Mouse (Mus musculus) midbrain, postnatal 0 days (tissue): ENCODE data around the gene Col27a1. TPM values are rescaled to one million over a fixed set of nuclear protein-coding genes. Genes with fewer than 3 reads are reported as not detected.

Source experiments
- ATAC-seq: fragments of 200-750 bp; cut with Nextera tagmentation; 2 replicates; pipeline ENCODE4 v1.8.0; 2017; ENCODE audit warnings: moderate number of reproducible peaks, mild to moderate bottlenecking, moderate TSS enrichment, moderate library complexity; ENCODE audit not compliant: low FRiP score
- DNase-seq: peaks from one replicate; pipeline ENCODE4 v3.0.0-alpha.2; 2015; ENCODE audit warnings: low spot score
- H3K27ac ChIP-seq: fragments of 300-500 bp; sonication (generic); 2 replicates; pipeline ENCODE4 v1.5.1; 2014; ENCODE audit warnings: low read depth, mild to moderate bottlenecking, low read length, mixed read lengths
- H3K27me3 ChIP-seq: fragments of 300-500 bp; sonication (generic); 2 replicates; pipeline ENCODE4 v1.6.1; 2014; ENCODE audit warnings: low read length, control low read depth, mixed read lengths; ENCODE audit not compliant: insufficient read depth
- H3K36me3 ChIP-seq: fragments of 300-500 bp; sonication (generic); 2 replicates; pipeline ENCODE4 v1.6.1; 2014; ENCODE audit warnings: low read length, control low read depth, mixed read lengths; ENCODE audit not compliant: insufficient read depth
- H3K4me1 ChIP-seq: fragments of 300-500 bp; sonication (generic); 2 replicates; pipeline ENCODE4 v1.6.1; 2014; ENCODE audit warnings: mild to moderate bottlenecking, control low read depth, antibody characterized with exemption, low read length, mixed read lengths; ENCODE audit not compliant: insufficient read depth
- H3K4me2 ChIP-seq: fragments of 300-500 bp; sonication (generic); 2 replicates; pipeline ENCODE4 v1.6.1; 2014; ENCODE audit warnings: low read depth, mild to moderate bottlenecking, low read length, mixed read lengths; ENCODE audit not compliant: poor library complexity, severe bottlenecking
- H3K4me3 ChIP-seq: fragments of 300-500 bp; sonication (generic); 2 replicates; pipeline ENCODE4 v1.5.1; 2014; ENCODE audit warnings: low read depth, mild to moderate bottlenecking, low read length, moderate library complexity
- H3K9ac ChIP-seq: fragments of 300-500 bp; sonication (generic); replicated peaks from 2 replicates; pipeline ENCODE4 v1.6.1; 2014; ENCODE audit warnings: mild to moderate bottlenecking, low read length, moderate library complexity, mixed read lengths; ENCODE audit not compliant: poor library complexity, severe bottlenecking
- H3K9me3 ChIP-seq: fragments of 300-500 bp; sonication (generic); 2 replicates; pipeline ENCODE4 v1.6.1; 2016; ENCODE audit warnings: low read length, control low read depth
- CTCF ChIP-seq: IDR thresholded peaks from 2 replicates; pipeline ENCODE4 v1.5.1; 2016; ENCODE audit warnings: antibody characterized with exemption, mild to moderate bottlenecking
- WGBS: fragments of 180-500 bp; shearing (Covaris S2); extraction: QIAGEN DNeasy Blood & Tissue Kit; methylation state at CpG from one replicate; pipeline ENCODE4 v1.1.7; 2014; 5-methylcytosine and 5-hydroxymethylcytosine counted together
- polyA plus RNA-seq: library from polyadenylated mRNA; unstranded; fragments of >200 nt; fragmentation: Nextera tagmentation; extraction: Ambion mirVana; gene quantifications from 2 replicates; pipeline ENCODE4 v1.2.1, GENCODE M21; 2015
- total RNA-seq: library from RNA; depleted of rRNA; stranded (reverse); fragments of >200 nt; gene quantifications from 2 replicates; pipeline ENCODE4 v1.2.3, GENCODE M21; 2014

Col27a1 gene
- total and polyA plus RNA-seq, 2 experiments from 2014 or later = 0.88 to 4.8 TPM

DNA sequence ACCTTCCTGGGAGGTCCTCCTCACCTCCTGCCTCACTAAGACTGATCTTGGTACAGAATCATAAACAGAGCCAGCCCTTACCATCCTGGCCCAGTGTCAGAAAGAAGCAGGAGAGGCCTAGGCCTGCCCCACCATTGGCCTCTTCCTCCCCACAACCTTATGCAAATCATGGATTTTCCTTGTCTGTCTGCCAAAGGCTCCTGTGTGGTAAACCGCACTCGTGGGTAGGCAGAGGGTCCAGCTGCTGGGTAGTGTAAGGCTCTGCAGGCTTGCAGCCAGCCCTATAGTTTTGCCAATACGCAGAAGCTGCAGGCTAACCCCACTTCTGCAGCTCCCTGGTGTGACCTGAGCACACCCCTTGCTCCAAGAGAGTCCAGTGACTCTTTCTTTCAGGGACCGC, 88.8 kb downstream of the Col27a1 start:
- Histone ChIP-seq H3K27ac (no peak overlapping the region), H3K9ac (no peak overlapping the region), H3K4me1 (no peaks in the 10 kb centered on the region), H3K36me3 (no peaks in the 10 kb centered on the region), H3K27me3 (no peaks in the 10 kb centered on the region; the same call in 1 of the 2 replicates), H3K9me3 (no peaks in the 10 kb centered on the region), H3K4me3 (no peak overlapping the region), H3K4me2 (no peak overlapping the region)
- DNase-seq = peak; percentile 63
- 50% methylated on average over 4 of the region's 4 CpGs for WGBS
- ATAC-seq = no peak
- no peak for TF ChIP-seq CTCF

DNA sequence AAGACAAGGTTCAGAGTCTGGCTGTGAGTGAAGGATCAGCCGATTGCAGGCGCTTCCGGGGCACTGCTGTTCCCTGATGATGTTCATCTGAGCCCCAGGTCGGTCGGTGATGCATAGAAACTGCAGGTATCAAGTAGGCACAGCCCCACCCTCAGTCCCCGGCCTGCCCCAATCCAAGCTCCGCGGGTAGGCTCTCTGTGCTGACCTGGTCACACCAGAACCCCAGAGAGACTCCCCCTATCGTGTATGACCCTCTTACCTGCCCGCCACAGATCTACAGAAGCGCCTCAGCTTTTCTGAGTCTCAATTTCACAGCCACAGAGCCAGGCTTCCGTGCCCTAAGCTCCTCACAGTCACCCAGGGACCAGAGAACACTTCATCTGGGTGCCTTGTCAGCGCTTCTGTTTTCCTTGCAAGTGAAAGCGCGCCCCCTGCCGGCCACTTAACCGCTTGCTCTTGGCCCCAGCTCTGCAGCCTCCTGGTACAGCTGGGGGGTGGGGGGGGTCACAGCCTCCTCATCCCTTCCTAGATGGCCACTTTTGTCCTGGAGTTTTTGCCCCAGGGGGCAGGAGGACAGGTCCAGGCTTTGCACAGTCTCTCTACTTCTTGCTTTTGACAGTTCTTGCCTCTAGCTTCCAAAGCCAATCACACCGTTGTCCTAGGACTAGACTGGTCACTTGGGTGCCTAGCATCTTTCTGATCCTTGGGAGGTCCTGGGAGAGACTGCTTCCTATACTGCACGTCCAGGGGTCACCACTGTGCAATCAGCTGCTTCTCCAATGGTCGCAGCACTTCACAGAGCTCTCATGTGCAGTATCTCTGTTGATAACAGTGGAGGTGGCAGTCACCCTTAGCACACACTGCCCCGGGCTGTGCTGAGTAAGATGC, 93.6 kb downstream of the Col27a1 start:
- TF ChIP-seq CTCF = peak; percentile 85
- ATAC-seq (peak; percentile 47; the same call in 1 of the 2 replicates), DNase-seq (peak; percentile 91)
- no peaks in the 10 kb centered on the region for H3K4me1 ChIP-seq
- no peaks in the 10 kb centered on the region for H3K36me3 ChIP-seq
- no peak overlapping the region for H3K4me2 ChIP-seq
- H3K4me3 ChIP-seq = no peak overlapping the region
- no peak overlapping the region for H3K27ac ChIP-seq
- H3K27me3 ChIP-seq = no peaks in the 10 kb centered on the region; the same call in 1 of the 2 replicates
- no peaks in the 10 kb centered on the region for H3K9me3 ChIP-seq
- WGBS = 33% methylated on average over 21 of the region's 21 CpGs
- H3K9ac ChIP-seq = no peak overlapping the region

DNA sequence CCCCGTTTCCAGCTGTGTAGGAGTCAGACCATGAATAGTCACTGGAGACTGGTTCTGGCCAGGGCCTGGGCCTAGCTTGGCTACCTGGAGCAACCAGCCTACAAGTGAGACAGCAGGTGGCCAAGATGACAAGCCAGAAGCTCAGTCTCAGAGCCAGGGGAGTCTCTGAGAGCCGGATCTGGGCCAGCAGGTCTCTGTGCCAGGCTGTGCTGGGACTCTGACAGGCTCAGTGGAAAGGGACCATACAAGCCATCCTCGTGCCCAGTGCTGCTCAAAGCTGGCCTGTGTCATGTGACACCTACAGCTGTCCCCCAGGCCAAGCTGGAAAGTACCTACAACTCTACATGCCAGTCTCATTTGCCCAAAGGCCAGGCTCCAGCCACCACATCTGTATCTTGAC, 94.5 kb downstream of the Col27a1 start:
- no peak overlapping the region for H3K4me3 ChIP-seq
- no peaks in the 10 kb centered on the region for H3K4me1 ChIP-seq
- H3K36me3 ChIP-seq = no peaks in the 10 kb centered on the region
- TF ChIP-seq CTCF = no peak
- peak; percentile 38; the same call in 1 of the 2 replicates for ATAC-seq
- 75% methylated on average over 3 of the region's 3 CpGs for WGBS
- no peaks in the 10 kb centered on the region for H3K9me3 ChIP-seq
- no peak overlapping the region for H3K9ac ChIP-seq
- DNase-seq = peak; percentile 14
- no peak overlapping the region for H3K4me2 ChIP-seq
- no peak overlapping the region for H3K27ac ChIP-seq
- H3K27me3 ChIP-seq = no peaks in the 10 kb centered on the region; the same call in 1 of the 2 replicates

DNA sequence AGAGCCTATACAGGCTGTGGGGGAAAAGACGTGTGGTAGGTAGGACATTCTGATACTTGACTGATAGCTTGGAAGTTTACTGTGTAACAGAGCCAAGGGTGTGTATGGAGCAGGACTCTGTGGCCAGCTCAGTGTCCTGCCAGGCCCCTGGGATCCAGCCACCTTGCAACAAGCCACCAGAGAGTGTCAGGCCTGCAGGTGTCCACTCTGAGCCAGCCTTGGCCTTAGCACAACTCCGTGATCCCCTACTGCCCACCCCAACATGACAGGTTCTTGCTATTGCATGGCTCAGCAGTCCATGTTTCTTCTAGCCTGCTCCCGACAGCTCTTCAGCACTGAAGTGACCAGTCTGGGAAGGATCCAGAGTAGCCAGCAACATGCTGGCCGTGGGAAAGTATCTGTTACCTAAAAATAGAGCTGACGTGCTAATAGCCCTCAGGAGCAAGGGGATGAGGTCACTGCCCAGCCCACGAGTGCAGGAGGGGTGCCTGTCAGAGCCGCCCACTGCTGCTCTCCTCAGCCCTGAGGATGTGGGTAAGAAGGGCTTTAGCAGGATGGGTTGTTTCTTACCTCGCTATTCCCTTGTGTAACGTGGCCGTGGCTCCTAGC, 96.5 kb downstream of the Col27a1 start:
- H3K4me3 ChIP-seq = no peak overlapping the region
- no peak for TF ChIP-seq CTCF
- no peak overlapping the region for H3K9ac ChIP-seq
- ATAC-seq = no peak
- no peaks in the 10 kb centered on the region for H3K9me3 ChIP-seq
- no peak for DNase-seq
- 71% methylated on average over 10 of the region's 10 CpGs for WGBS
- H3K27ac ChIP-seq = no peak overlapping the region
- no peaks in the 10 kb centered on the region for H3K4me1 ChIP-seq
- H3K4me2 ChIP-seq = no peak overlapping the region
- H3K27me3 ChIP-seq = no peaks in the 10 kb centered on the region; the same call in 1 of the 2 replicates
- H3K36me3 ChIP-seq = no peaks in the 10 kb centered on the region

DNA sequence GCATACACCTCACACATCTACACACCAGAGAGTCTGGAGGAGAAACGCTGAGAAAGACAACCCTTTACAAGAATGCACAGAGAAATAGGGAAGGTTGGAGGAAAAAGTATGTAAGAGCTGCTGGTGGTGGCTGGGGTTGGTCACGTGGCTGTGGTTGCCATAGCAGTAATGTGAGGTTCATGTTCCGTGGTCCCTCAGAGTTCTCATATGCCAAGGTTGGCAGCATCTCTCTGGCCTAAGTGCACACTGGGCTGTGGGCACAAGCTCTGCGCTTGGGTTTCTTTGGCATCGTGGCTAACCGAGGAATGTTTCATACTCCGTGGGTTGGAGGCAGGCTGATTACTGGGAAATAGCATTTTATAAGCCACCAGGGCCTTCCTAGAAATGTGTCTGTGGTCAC, 97.6 kb downstream of the Col27a1 start:
- Histone ChIP-seq H3K27ac (no peak overlapping the region), H3K4me1 (no peaks in the 10 kb centered on the region), H3K27me3 (no peaks in the 10 kb centered on the region; the same call in 1 of the 2 replicates), H3K36me3 (no peaks in the 10 kb centered on the region), H3K9me3 (no peaks in the 10 kb centered on the region), H3K4me2 (no peak overlapping the region), H3K4me3 (no peak overlapping the region), H3K9ac (no peak overlapping the region)
- DNase-seq = no peak
- ATAC-seq = no peak
- 92% methylated on average over 7 of the region's 7 CpGs for WGBS
- TF ChIP-seq CTCF = no peak

DNA sequence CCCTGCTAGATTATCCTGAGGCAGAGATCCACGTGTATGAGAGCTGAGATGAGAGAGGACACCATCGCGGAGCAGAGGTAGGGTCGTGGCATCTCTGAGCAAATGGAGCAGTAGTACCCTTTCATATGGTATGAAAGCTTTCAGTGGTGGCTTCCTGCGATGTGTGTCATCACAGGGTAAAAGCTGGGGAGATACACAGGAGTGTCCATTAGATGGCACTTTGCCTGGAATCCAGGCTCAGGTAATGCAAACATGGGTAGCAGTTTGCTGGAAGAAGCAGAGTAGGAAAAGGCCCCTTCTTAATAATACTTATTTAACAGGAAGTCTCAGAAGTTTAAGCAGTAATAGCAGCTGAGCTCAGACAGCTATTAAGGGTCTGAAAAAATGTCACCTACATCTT, 100.3 kb downstream of the Col27a1 start:
- H3K4me3 ChIP-seq = no peak overlapping the region
- no peaks in the 10 kb centered on the region for H3K27me3 ChIP-seq
- 73% methylated on average over 5 of the region's 5 CpGs for WGBS
- TF ChIP-seq CTCF = peak; percentile 49
- no peak overlapping the region for H3K4me2 ChIP-seq
- DNase-seq (peak; percentile 51), ATAC-seq (no peak)
- H3K27ac ChIP-seq = no peak overlapping the region
- no peaks in the 10 kb centered on the region for H3K4me1 ChIP-seq
- H3K9me3 ChIP-seq = no peaks in the 10 kb centered on the region
- H3K36me3 ChIP-seq = no peaks in the 10 kb centered on the region
- H3K9ac ChIP-seq = no peak overlapping the region
